In the genomic region with DNA sequence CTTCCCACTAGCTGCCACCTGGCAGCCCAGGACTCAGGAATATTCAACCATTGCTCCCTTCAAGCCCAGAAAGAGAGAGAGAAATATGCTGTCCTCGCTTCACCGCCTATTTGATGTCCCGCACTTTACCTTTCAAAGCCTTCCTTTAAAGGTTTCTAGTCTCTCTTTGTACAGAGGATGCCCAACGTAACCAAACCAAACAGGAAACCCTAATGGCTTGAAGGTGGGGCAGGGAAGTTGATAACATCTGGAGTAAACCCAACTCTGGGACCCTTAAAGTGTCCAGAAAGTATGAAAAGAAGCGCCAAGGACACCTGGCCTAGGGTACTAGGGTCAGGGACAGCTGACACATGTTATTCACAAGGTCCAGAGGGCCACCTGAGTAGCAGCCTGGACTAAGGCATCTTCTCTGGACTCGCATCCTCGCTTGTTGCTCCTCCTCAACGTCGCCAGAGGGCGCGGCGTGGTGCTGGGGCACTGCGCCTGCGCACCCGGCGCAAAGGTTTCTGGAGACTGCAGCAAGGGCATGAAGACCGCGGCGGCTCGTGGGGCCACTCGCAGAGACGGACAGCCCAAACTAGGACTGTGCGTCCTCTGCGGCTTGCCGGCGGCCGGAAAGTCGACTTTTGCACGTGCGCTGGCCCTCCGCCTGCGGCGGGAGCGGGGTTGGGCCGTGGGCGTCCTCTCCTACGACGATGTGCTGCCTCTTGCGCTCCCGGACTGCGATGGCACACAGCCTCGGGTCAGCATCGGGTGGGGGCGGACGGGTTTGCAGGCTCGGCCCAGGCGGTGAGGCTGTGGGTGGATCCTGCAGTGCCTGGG, we compare ENCODE assay signal across 8 mouse cellular contexts. TPM values are rescaled to one million over a fixed set of nuclear protein-coding genes. Genes with fewer than 3 reads are reported as not detected.
A peak's percentile ranks its signal among the peaks of the same experiment; 100 is the strongest.
DNase-seq lines count a peak whose midpoint lies in the region; ATAC-seq and TF ChIP-seq lines count a peak whose summit lies in the region.

A gene (plus strand): TSS at position 494 of the 822 bp plus-strand sequence.

- H3K36me3 ChIP-seq in MEL (ENCODE audit: control insufficient read depth in 1 of 2, insufficient read depth in 2 of 2, low read length in 2 of 2): peaks cover 0 to 15% of the 10 kb centered on the region in 2 experiments; a peak in 2 of 4 replicates
- 0 out of 2 replicates have a peak, but pooled peaks cover 2% of the 10 kb centered on the region for H3K36me3 ChIP-seq in forebrain, postnatal 0 days (ENCODE audit: insufficient read depth)
- peaks cover 11% of the 10 kb centered on the region for H3K36me3 ChIP-seq in lung, embryonic 15.5 days

- no peaks in the 10 kb centered on the region for H3K27me3 ChIP-seq in MEL (ENCODE audit: control insufficient read depth in 1 of 2, insufficient read depth in 2 of 2, low read length in 2 of 2)
- no peaks in the 10 kb centered on the region for H3K27me3 ChIP-seq in cerebellum, adult 2 months (ENCODE audit: control insufficient read depth, insufficient read depth, low read length)
- no peaks in the 10 kb centered on the region for H3K27me3 ChIP-seq in forebrain, postnatal 0 days (ENCODE audit: insufficient read depth, low read length)
- H3K27me3 ChIP-seq in lung, embryonic 15.5 days: no peaks in the 10 kb centered on the region

- 6% methylated on average over 47 of the region's 47 CpGs for WGBS in cerebellum, adult 2 months
- WGBS in forebrain, postnatal 0 days: 8% methylated on average over 47 of the region's 47 CpGs
- 3% methylated on average over 47 of the region's 47 CpGs for WGBS in lung, embryonic 15.5 days

- H3K27ac ChIP-seq in MEL (ENCODE audit: control insufficient read depth, low read depth, low read length): peak within 1 kb of the TSS; percentile 71
- H3K27ac ChIP-seq in cerebellum, adult 2 months (ENCODE audit: insufficient read depth, low read length): peak within 1 kb of the TSS; percentile 90
- peak within 1 kb of the TSS; percentile 81 for H3K27ac ChIP-seq in forebrain, postnatal 0 days (ENCODE audit: low read depth, low read length)
- H3K27ac ChIP-seq in lung, embryonic 15.5 days: peak within 1 kb of the TSS; percentile 95

- TF ChIP-seq CTCF in MEL (IDR thresholded peaks at IDR 0.05 in 2 of 3, conservative IDR thresholded peaks at IDR 0.05 in 1 of 3; ENCODE audit: control insufficient read depth in 1 of 3, insufficient read depth in 1 of 3, low read depth in 2 of 3, low read length in 3 of 3, poor library complexity in 1 of 3, severe bottlenecking in 1 of 3): peak; percentile 69 to 86 (median 80)
- TF ChIP-seq CTCF in cerebellum, adult 2 months (IDR thresholded peaks at IDR 0.05; ENCODE audit: borderline replicate concordance, insufficient read depth, low read depth, low read length): peak; percentile 92
- TF ChIP-seq CTCF in forebrain, postnatal 0 days (IDR thresholded peaks at IDR 0.05; ENCODE audit: low read depth): peak; percentile 92

- H3K79me2 ChIP-seq in MEL (ENCODE audit: control insufficient read depth, insufficient read depth, low read length, poor library complexity): peaks cover 1% of the 10 kb centered on the region; the same call in 1 of the 2 replicates

- peaks cover 2 to 16% of the 10 kb centered on the region in 2 experiments; a peak in 3 of 4 replicates for H3K4me1 ChIP-seq in MEL (ENCODE audit: control insufficient read depth in 1 of 2, insufficient read depth in 2 of 2, low read length in 2 of 2)
- H3K4me1 ChIP-seq in cerebellum, adult 2 months (ENCODE audit: control insufficient read depth, insufficient read depth, low read length): no peaks in the 10 kb centered on the region
- H3K4me1 ChIP-seq in forebrain, postnatal 0 days (ENCODE audit: insufficient read depth): peaks cover 7% of the 10 kb centered on the region; the same call in 1 of the 2 replicates
- peaks cover 10% of the 10 kb centered on the region for H3K4me1 ChIP-seq in lung, embryonic 15.5 days

- TF ChIP-seq RAD21 in MEL (IDR thresholded peaks at IDR 0.05; ENCODE audit: low read depth, low read length): no peak; the same call in 1 of the 2 replicates

- peak within 1 kb of the TSS; percentile 88 for H3K9ac ChIP-seq in MEL (ENCODE audit: control insufficient read depth, low read depth, low read length, poor library complexity, severe bottlenecking)
- H3K9ac ChIP-seq in forebrain, postnatal 0 days: peak within 1 kb of the TSS; percentile 90
- peak within 1 kb of the TSS; percentile 82 for H3K9ac ChIP-seq in lung, embryonic 15.5 days

- H3K9me3 ChIP-seq in MEL (replicated peaks; ENCODE audit: insufficient read depth, low read length): no peaks in the 10 kb centered on the region
- H3K9me3 ChIP-seq in forebrain, postnatal 0 days (ENCODE audit: low read length): no peaks in the 10 kb centered on the region
- no peaks in the 10 kb centered on the region for H3K9me3 ChIP-seq in lung, embryonic 15.5 days

- peak; percentile 94 for DNase-seq in MEL (ENCODE audit: low read depth, low spot score)
- DNase-seq in cerebellum, adult 2 months: peak; percentile 94 to 95
- DNase-seq in forebrain, postnatal 0 days: peak; percentile 94
- DNase-seq in heart, postnatal 4 days: peak; percentile 91
- DNase-seq in layer of hippocampus, adult 8-10 months (ENCODE audit: low spot score in 2 of 2): peak; percentile 85 to 89
- DNase-seq in ovary, adult 18-20 months (ENCODE audit: low spot score): peak; percentile 83
- DNase-seq in thymus, postnatal 0 days (ENCODE audit: low spot score): peak; percentile 87

- H3K4me3 ChIP-seq in MEL (ENCODE audit: control insufficient read depth in 1 of 2, insufficient read depth in 1 of 2, low read depth in 2 of 2, low read length in 2 of 2): peak within 1 kb of the TSS; percentile 81 to 87
- H3K4me3 ChIP-seq in cerebellum, adult 2 months (replicated peaks; ENCODE audit: insufficient read depth, low read depth, low read length): peak within 1 kb of the TSS; percentile 66
- peak within 1 kb of the TSS; percentile 76 for H3K4me3 ChIP-seq in forebrain, postnatal 0 days (ENCODE audit: low read depth, low read length)
- peak within 1 kb of the TSS; percentile 64 for H3K4me3 ChIP-seq in lung, embryonic 15.5 days

- TF ChIP-seq EP300 in MEL (IDR thresholded peaks at IDR 0.05; ENCODE audit: low read depth in 1 of 2, low read length in 2 of 2): no peak

- ATAC-seq in forebrain, postnatal 0 days: peak; percentile 94
- ATAC-seq in lung, embryonic 15.5 days (ENCODE audit: borderline replicate concordance, extremely low read depth, low FRiP score, low TSS enrichment): peak; percentile 98

- peak within 1 kb of the TSS; percentile 79 for H3K4me2 ChIP-seq in forebrain, postnatal 0 days (ENCODE audit: low read depth)
- peak within 1 kb of the TSS; percentile 62 for H3K4me2 ChIP-seq in lung, embryonic 15.5 days

- TF ChIP-seq POLR2A in MEL (IDR thresholded peaks at IDR 0.05; ENCODE audit: control insufficient read depth in 1 of 2, insufficient read depth in 1 of 2, low read depth in 1 of 2, low read length in 2 of 2, poor library complexity in 1 of 2): peak; percentile 77 to 96
- peak; percentile 95 for TF ChIP-seq POLR2A in cerebellum, adult 2 months (IDR thresholded peaks at IDR 0.05; ENCODE audit: borderline replicate concordance, insufficient read depth, low read length)

TF ChIP-seq in MEL, 35 proteins besides CTCF, POLR2A, EP300 and RAD21 (continues in another document):
- no peak for TF ChIP-seq UBTF (IDR thresholded peaks at IDR 0.05; ENCODE audit: borderline replicate concordance, insufficient read depth, low read depth, low read length)
- no peak for TF ChIP-seq ZNF384 (IDR thresholded peaks at IDR 0.05; ENCODE audit: low read depth, low read length)
- no peak for TF ChIP-seq POLR2AphosphoS5 (IDR thresholded peaks at IDR 0.05; ENCODE audit: borderline replicate concordance, low read depth, low read length)
- TF ChIP-seq TBP (IDR thresholded peaks at IDR 0.05; ENCODE audit: low read depth, low read length): no peak
- no peak for TF ChIP-seq ETS1 (IDR thresholded peaks at IDR 0.05; ENCODE audit: low read depth, low read length)
- TF ChIP-seq CHD1 (IDR thresholded peaks at IDR 0.05; ENCODE audit: low read depth, low read length): no peak
- TF ChIP-seq JUND (IDR thresholded peaks at IDR 0.05; ENCODE audit: low read depth, low read length): no peak
- no peak for TF ChIP-seq MAZ (IDR thresholded peaks at IDR 0.05; ENCODE audit: low read depth, low read length)
- TF ChIP-seq NRF1 (IDR thresholded peaks at IDR 0.05; ENCODE audit: insufficient read depth, low read depth, low read length, poor library complexity, severe bottlenecking): peak; percentile 96
- TF ChIP-seq ZC3H11A (IDR thresholded peaks at IDR 0.05; ENCODE audit: low read depth, low read length): no peak
- TF ChIP-seq TCF12 (IDR thresholded peaks at IDR 0.05; ENCODE audit: low read depth, low read length): peak; percentile 21; the same call in 1 of the 2 replicates
- TF ChIP-seq NELFE (IDR thresholded peaks at IDR 0.05; ENCODE audit: low read depth, low read length): peak; percentile 93
- peak; percentile 77 for TF ChIP-seq HCFC1 (IDR thresholded peaks at IDR 0.05; ENCODE audit: low read depth, low read length)
- TF ChIP-seq SIN3A (IDR thresholded peaks at IDR 0.05; ENCODE audit: low read length): no peak; the same call in none of the 2 replicates
- TF ChIP-seq BHLHE40 (IDR thresholded peaks at IDR 0.05; ENCODE audit: borderline replicate concordance, low read depth, low read length): no peak; the same call in 1 of the 2 replicates
- TF ChIP-seq MXI1 (IDR thresholded peaks at IDR 0.05; ENCODE audit: low read depth, low read length): peak; percentile 53
- TF ChIP-seq KAT2A (conservative IDR thresholded peaks at IDR 0.05; ENCODE audit: low read depth, low read length): no peak
- no peak for TF ChIP-seq E2F4 (IDR thresholded peaks at IDR 0.05; ENCODE audit: borderline replicate concordance, low read depth, low read length)
- no peak for TF ChIP-seq GABPA (IDR thresholded peaks at IDR 0.05; ENCODE audit: low read depth, low read length)
- TF ChIP-seq MYB (IDR thresholded peaks at IDR 0.05; ENCODE audit: low read depth, low read length): no peak
- TF ChIP-seq POLR2AphosphoS2 (IDR thresholded peaks at IDR 0.05; ENCODE audit: low read length): peak; percentile 70
- no peak for TF ChIP-seq ELF1 (IDR thresholded peaks at IDR 0.05; ENCODE audit: low read depth, low read length)

RNA-seq across cellular contexts. Expression of the gene that starts here (rescaled TPM):
- total RNA-seq in MEL (2012; rRNA removed): 36.1 and 42.5 TPM in 2 replicates
- polyA plus RNA-seq in MEL (2012; ENCODE audit: insufficient read depth in 1 of 2, insufficient read length in 2 of 2, low read depth in 1 of 2, low replicate concordance in 2 of 2, missing spikeins in 1 of 2): 10 to 100 TPM in 1 of 2 experiments, not detected in 1; 57.5 TPM
- 69.4 and 75.7 TPM in 2 replicates for polyA plus RNA-seq in cerebellum, adult 2 months (2012; rRNA removed)
- 22.6 and 36.3 TPM in 2 replicates for total RNA-seq in forebrain, postnatal 0 days (2014; rRNA removed)
- 36.4 and 39.8 TPM in 2 replicates for polyA plus RNA-seq in forebrain, postnatal 0 days (2015; fragmentation: Nextera tagmentation; extraction: Ambion mirVana)
- total RNA-seq in heart, postnatal 4 days (2021): 10 to 100 TPM; 59.7 to 61.8 TPM
- total RNA-seq in layer of hippocampus, adult 8-10 months (2022): 10 to 100 TPM; 43.9 to 67.5 (median 51.1) TPM
- 64.3 and 64.8 TPM in 2 replicates for polyA plus RNA-seq in lung, embryonic 15.5 days (2015; fragmentation: Nextera tagmentation; extraction: Ambion mirVana)
- polyA plus RNA-seq in thymus, postnatal 0 days (2015; fragmentation: Nextera tagmentation; extraction: Ambion mirVana): 45.6 and 51.3 TPM in 2 replicates

Comparison
In these comparisons a context has a peak if more than half of its experiments do, and no peak if none do; other contexts are left out.
1. Peak in every context shown above with its lines: DNase-seq, ATAC-seq, H3K4me3 ChIP-seq and H3K27ac ChIP-seq.